ENCODE assay signal across 23 mouse cellular contexts in the genomic region with DNA sequence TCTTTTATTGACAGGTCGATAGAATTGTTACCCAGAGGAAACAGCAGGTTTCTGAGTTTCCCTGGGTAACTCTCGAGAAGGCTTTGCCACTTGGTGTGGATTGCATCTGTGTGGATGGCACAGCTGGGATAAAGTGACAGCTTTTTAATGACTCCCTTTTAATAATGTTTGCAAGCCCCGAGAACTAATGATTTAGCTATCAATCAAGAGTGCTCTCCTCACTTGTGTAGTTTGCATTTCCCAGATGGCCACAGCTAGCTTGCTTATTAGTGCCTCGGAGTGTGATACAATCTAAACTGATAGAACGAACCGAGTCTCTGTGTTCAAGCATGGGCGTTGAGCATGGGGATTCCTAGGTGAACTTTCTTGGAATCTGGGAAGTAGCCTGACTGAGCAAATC. TPM values are rescaled to one million over a fixed set of nuclear protein-coding genes. Genes with fewer than 3 reads are reported as not detected.
DNase-seq lines count a peak whose midpoint lies in the region; ATAC-seq and TF ChIP-seq lines count a peak whose summit lies in the region.
"Had no signal": no experiment of that assay in that cellular context is flagged by ENCODE, and none has a peak within 500 bp of the region (broad histone marks: within the 10 kb centered on the region; RNA-seq: fewer than 3 reads in every experiment).

No protein-coding gene starts in this region.

- 65% methylated on average over 7 of the region's 7 CpGs for WGBS in forebrain, embryonic 11.5 days
- WGBS in forebrain, embryonic 10.5 days, result 75% methylated on average over 7 of the region's 7 CpGs
- 26% methylated on average over 7 of the region's 7 CpGs for WGBS in forebrain, embryonic 15.5 days
- 36% methylated on average over 7 of the region's 7 CpGs for WGBS in hindbrain, postnatal 0 days
- 72% methylated on average over 7 of the region's 7 CpGs for WGBS in liver, embryonic 11.5 days

- H3K4me2 ChIP-seq in forebrain, embryonic 11.5 days (ENCODE audit: low read depth, low read length, severe bottlenecking), result no peak overlapping the region
- H3K4me2 ChIP-seq in forebrain, embryonic 15.5 days (replicated peaks), result no peak overlapping the region
- H3K4me2 ChIP-seq in hindbrain, postnatal 0 days (ENCODE audit: low read depth, low read length), result no peak overlapping the region
- H3K4me2 ChIP-seq in liver, embryonic 11.5 days, result no peak overlapping the region
- H3K4me2 ChIP-seq: embryonic facial prominence, embryonic 13.5 days; heart, embryonic 15.5 days; limb, embryonic 12.5 days; liver, embryonic 13.5 days; lung, embryonic 14.5 days; neural tube, embryonic 12.5 days had no signal

- no peaks in the 10 kb centered on the region for H3K27me3 ChIP-seq in forebrain, embryonic 11.5 days (ENCODE audit: control insufficient read depth, insufficient read depth, low read length)
- no peaks in the 10 kb centered on the region for H3K27me3 ChIP-seq in forebrain, embryonic 10.5 days (ENCODE audit: poor library complexity, severe bottlenecking)
- no peaks in the 10 kb centered on the region for H3K27me3 ChIP-seq in forebrain, embryonic 15.5 days
- no peaks in the 10 kb centered on the region for H3K27me3 ChIP-seq in hindbrain, postnatal 0 days (ENCODE audit: insufficient read depth, low read length)
- no peaks in the 10 kb centered on the region for H3K27me3 ChIP-seq in liver, embryonic 11.5 days (replicated peaks; ENCODE audit: control insufficient read depth, insufficient read depth, low read length)
- H3K27me3 ChIP-seq: heart, embryonic 15.5 days; limb, embryonic 12.5 days; liver, embryonic 13.5 days; neural tube, embryonic 12.5 days had no signal

- peak; percentile 27; the same call in 1 of the 2 replicates for ATAC-seq in forebrain, embryonic 11.5 days (replicated peaks; ENCODE audit: low FRiP score)
- peak; percentile 63 for ATAC-seq in forebrain, embryonic 15.5 days (replicated peaks)
- ATAC-seq in hindbrain, postnatal 0 days, result no peak
- ATAC-seq in liver, embryonic 11.5 days (replicated peaks; ENCODE audit: low FRiP score), result no peak
- ATAC-seq: intestine, embryonic 16.5 days had no signal

- H3K9ac ChIP-seq in forebrain, embryonic 11.5 days (ENCODE audit: low read length), result no peak overlapping the region
- no peak overlapping the region for H3K9ac ChIP-seq in forebrain, embryonic 15.5 days (replicated peaks)
- H3K9ac ChIP-seq in hindbrain, postnatal 0 days (replicated peaks; ENCODE audit: low read length), result no peak overlapping the region
- H3K9ac ChIP-seq in liver, embryonic 11.5 days (ENCODE audit: low read depth, low read length), result no peak overlapping the region
- H3K9ac ChIP-seq: embryonic facial prominence, embryonic 13.5 days; heart, embryonic 15.5 days; limb, embryonic 12.5 days; liver, embryonic 13.5 days; lung, embryonic 14.5 days; neural tube, embryonic 12.5 days had no signal

- no peaks in the 10 kb centered on the region for H3K9me3 ChIP-seq in forebrain, embryonic 11.5 days (ENCODE audit: control insufficient read depth, low read length)
- H3K9me3 ChIP-seq in forebrain, embryonic 10.5 days, result no peaks in the 10 kb centered on the region
- H3K9me3 ChIP-seq in forebrain, embryonic 15.5 days, result no peaks in the 10 kb centered on the region
- H3K9me3 ChIP-seq in hindbrain, postnatal 0 days (ENCODE audit: low read length), result no peaks in the 10 kb centered on the region
- H3K9me3 ChIP-seq in liver, embryonic 11.5 days (ENCODE audit: control insufficient read depth, low read length), result no peaks in the 10 kb centered on the region
- H3K9me3 ChIP-seq: embryonic facial prominence, embryonic 13.5 days; G1E; heart, embryonic 15.5 days; limb, embryonic 12.5 days; liver, embryonic 13.5 days; neural tube, embryonic 12.5 days had no signal

- H3K36me3 ChIP-seq in forebrain, embryonic 11.5 days (ENCODE audit: control insufficient read depth, insufficient read depth, low read length), result no peaks in the 10 kb centered on the region
- H3K36me3 ChIP-seq in forebrain, embryonic 10.5 days (replicated peaks), result no peaks in the 10 kb centered on the region
- H3K36me3 ChIP-seq in forebrain, embryonic 15.5 days, result no peaks in the 10 kb centered on the region
- no peaks in the 10 kb centered on the region for H3K36me3 ChIP-seq in hindbrain, postnatal 0 days (ENCODE audit: insufficient read depth, low read length)
- no peaks in the 10 kb centered on the region for H3K36me3 ChIP-seq in liver, embryonic 11.5 days (ENCODE audit: control insufficient read depth, insufficient read depth, low read length)
- H3K36me3 ChIP-seq: embryonic facial prominence, embryonic 13.5 days; G1E; heart, embryonic 15.5 days; limb, embryonic 12.5 days; liver, embryonic 13.5 days; neural tube, embryonic 12.5 days had no signal

- TF ChIP-seq CTCF in hindbrain, postnatal 0 days (IDR thresholded peaks at IDR 0.05; ENCODE audit: low read depth), result no peak

- H3K4me1 ChIP-seq in forebrain, embryonic 11.5 days (replicated peaks; ENCODE audit: control insufficient read depth, insufficient read depth, low read length), result no peaks in the 10 kb centered on the region
- H3K4me1 ChIP-seq in forebrain, embryonic 10.5 days, result peaks cover 12% of the 10 kb centered on the region
- H3K4me1 ChIP-seq in forebrain, embryonic 15.5 days, result no peaks in the 10 kb centered on the region
- no peaks in the 10 kb centered on the region for H3K4me1 ChIP-seq in hindbrain, postnatal 0 days (ENCODE audit: insufficient read depth, low read length)
- no peaks in the 10 kb centered on the region for H3K4me1 ChIP-seq in liver, embryonic 11.5 days (replicated peaks; ENCODE audit: control insufficient read depth, insufficient read depth, low read length)
- H3K4me1 ChIP-seq: embryonic facial prominence, embryonic 13.5 days; heart, embryonic 15.5 days; liver, embryonic 13.5 days; neural tube, embryonic 12.5 days had no signal

- no peak overlapping the region for H3K27ac ChIP-seq in forebrain, embryonic 11.5 days (ENCODE audit: low read depth, low read length)
- H3K27ac ChIP-seq in forebrain, embryonic 10.5 days, result no peak overlapping the region
- H3K27ac ChIP-seq in forebrain, embryonic 15.5 days (replicated peaks), result no peak overlapping the region
- no peak overlapping the region for H3K27ac ChIP-seq in hindbrain, postnatal 0 days
- H3K27ac ChIP-seq in liver, embryonic 11.5 days (ENCODE audit: low read depth, low read length), result no peak overlapping the region
- H3K27ac ChIP-seq: embryonic facial prominence, embryonic 13.5 days; heart, embryonic 15.5 days; limb, embryonic 12.5 days; liver, embryonic 13.5 days; neural tube, embryonic 12.5 days had no signal

- DNase-seq in forebrain, embryonic 11.5 days (ENCODE audit: low spot score), result no peak
- no peak for DNase-seq in forebrain, embryonic 10.5 days (ENCODE audit: extremely low spot score, low spot score)
- DNase-seq in brain, adult 2 months (ENCODE audit: low read depth, low spot score), result peak; percentile 14
- DNase-seq in hindbrain, postnatal 0 days (ENCODE audit: low spot score), result peak; percentile 14
- DNase-seq in right cerebral cortex, postnatal 25 days, result no peak
- DNase-seq in liver, embryonic 11.5 days (ENCODE audit: low spot score), result no peak
- no peak for DNase-seq in cerebellum, adult 8-10 months
- DNase-seq: adrenal gland, postnatal 25 days; cerebellum, adult 18-20 months; gastrocnemius, postnatal 36 days; heart, postnatal 4 days; kidney, postnatal 4 days; liver, embryonic 13.5 days; lung, embryonic 14.5 days; lung, postnatal 36 days; right cerebral cortex, postnatal 4 days had no signal

- H3K4me3 ChIP-seq in forebrain, embryonic 11.5 days (ENCODE audit: low read depth, low read length), result no peak overlapping the region
- no peak overlapping the region for H3K4me3 ChIP-seq in forebrain, embryonic 10.5 days
- no peak overlapping the region for H3K4me3 ChIP-seq in forebrain, embryonic 15.5 days
- no peak overlapping the region for H3K4me3 ChIP-seq in hindbrain, postnatal 0 days (ENCODE audit: low read length)
- H3K4me3 ChIP-seq in liver, embryonic 11.5 days (ENCODE audit: low read depth, low read length), result no peak overlapping the region
- H3K4me3 ChIP-seq: embryonic facial prominence, embryonic 13.5 days; heart, embryonic 15.5 days; limb, embryonic 12.5 days; liver, embryonic 13.5 days; neural tube, embryonic 12.5 days had no signal

RNA-seq across cellular contexts. Expression of a gene that starts 51.0 kb away (rescaled TPM):
- 6.8 and 7.8 TPM in 2 replicates for polyA plus RNA-seq in forebrain, embryonic 11.5 days (2014; fragmentation: Nextera tagmentation; extraction: Ambion mirVana)
- 2.8 and 4.0 TPM in 2 replicates for polyA plus RNA-seq in forebrain, embryonic 10.5 days (2016; fragmentation: Nextera tagmentation; extraction: Ambion mirVana)
- polyA plus RNA-seq in forebrain, embryonic 15.5 days (2015; fragmentation: Nextera tagmentation; extraction: Ambion mirVana), result 3.9 and 4.4 TPM in 2 replicates
- 11.0 and 12.6 TPM in 2 replicates for total RNA-seq in hindbrain, postnatal 0 days (2014; rRNA removed)
- polyA plus RNA-seq in hindbrain, postnatal 0 days (2015; fragmentation: Nextera tagmentation; extraction: Ambion mirVana), result 4.1 and 4.5 TPM in 2 replicates
- not detected in 2 replicates for polyA plus RNA-seq in liver, embryonic 11.5 days (2014; fragmentation: Nextera tagmentation; extraction: Ambion mirVana)
- total RNA-seq: gastrocnemius, postnatal 36 days had no signal
- polyA plus RNA-seq: G1E had no signal

Comparison
In these comparisons a context has a peak if more than half of its experiments do, and no peak if none do; other contexts are left out.
1. ATAC-seq: peak in forebrain, embryonic 11.5 days (single experiment) and forebrain, embryonic 15.5 days (single experiment); none in hindbrain, postnatal 0 days (single experiment) and liver, embryonic 11.5 days (single experiment).
2. DNase-seq: peak in brain, adult 2 months (single experiment) and hindbrain, postnatal 0 days (single experiment); none in forebrain, embryonic 11.5 days (single experiment), forebrain, embryonic 10.5 days (single experiment), right cerebral cortex, postnatal 25 days (single experiment), liver, embryonic 11.5 days (single experiment) and cerebellum, adult 8-10 months (single experiment).